Mouse (Mus musculus): ENCODE data around the gene Trmt2a. TPM values are rescaled to one million over a fixed set of nuclear protein-coding genes. Genes with fewer than 3 reads are reported as not detected.
"Not testable (repeated sequence)": the region's sequence is repeated elsewhere in the genome, so short reads cannot be mapped to it uniquely, and the experiment has no call there.

Gene Trmt2a
- polyA plus RNA-seq, 1 experiment from 2014 or later, result 111 TPM

GRCm38 (mm10) chr16:18252736-18253135 lies 4.3 kb downstream of the Trmt2a start:
- H3K4me1 ChIP-seq, result peaks cover 24% of the 10 kb centered on the region
- H3K9ac ChIP-seq, result no peak overlapping the region
- WGBS, result 78% methylated on average over 6 of the region's 6 CpGs
- H3K9me3 ChIP-seq, result no peaks in the 10 kb centered on the region
- no peaks in the 10 kb centered on the region for H3K27me3 ChIP-seq
- H3K27ac ChIP-seq, result no peak overlapping the region
- no peak overlapping the region for H3K4me2 ChIP-seq (replicated peaks)
- peaks cover 69% of the 10 kb centered on the region for H3K36me3 ChIP-seq
- no peak overlapping the region for H3K4me3 ChIP-seq
- ATAC-seq (ENCODE audit: low FRiP score, low read depth), result no peak

- Histone ChIP-seq H3K27me3 (no peaks in the 10 kb centered on the region), H3K27ac (no peak overlapping the region), H3K36me3 (peaks cover 80% of the 10 kb centered on the region), H3K4me1 (peaks cover 24% of the 10 kb centered on the region), H3K4me3 (no peak overlapping the region), H3K4me2 (replicated peaks) (no peak overlapping the region), H3K9me3 (no peaks in the 10 kb centered on the region), H3K9ac (no peak overlapping the region)
- 88% methylated on average over 1 of the region's 1 CpGs for WGBS
- ATAC-seq (ENCODE audit: low FRiP score, low read depth), result no peak
Observed at GRCm38 (mm10) chr16:18253866-18254265, 5.4 kb downstream of the Trmt2a start.

- Histone ChIP-seq H3K9ac (no peak within 1 kb of the TSS), H3K27ac (no peak within 1 kb of the TSS), H3K9me3 (no peaks in the 10 kb centered on the region), H3K36me3 (peaks cover 94% of the 10 kb centered on the region), H3K4me3 (no peak within 1 kb of the TSS), H3K4me2 (replicated peaks) (no peak within 1 kb of the TSS), H3K27me3 (no peaks in the 10 kb centered on the region), H3K4me1 (no peaks in the 10 kb centered on the region)
- 90% methylated on average over 2 of the region's 2 CpGs for WGBS
- no peak for ATAC-seq (ENCODE audit: low FRiP score, low read depth)
Observed at GRCm38 (mm10) chr16:18258221-18258620, 9.7 kb downstream of the Trmt2a start, which contains the start of gene Gm49776. Gene Gm49776 (minus strand): TSS chr16:18258321.

GRCm38 (mm10) chr16:18265024-18265423 lies 16.5 kb downstream of the Trmt2a start:
- Histone ChIP-seq H3K36me3 (peaks cover 89% of the 10 kb centered on the region), H3K27ac (no peak overlapping the region)

GRCm38 (mm10) chr16:18268182-18268581 lies 19.7 kb downstream of the Trmt2a start:
- H3K27ac ChIP-seq, result no peak overlapping the region
- H3K36me3 ChIP-seq, result peaks cover 93% of the 10 kb centered on the region
- no peak overlapping the region for H3K4me3 ChIP-seq
- no peaks in the 10 kb centered on the region for H3K27me3 ChIP-seq
- ATAC-seq (ENCODE audit: low FRiP score, low read depth), result no peak
- H3K4me2 ChIP-seq (replicated peaks), result no peak overlapping the region
- H3K4me1 ChIP-seq, result no peaks in the 10 kb centered on the region
- H3K9ac ChIP-seq, result no peak overlapping the region
- 94% methylated on average over 5 of the region's 5 CpGs for WGBS
- no peaks in the 10 kb centered on the region for H3K9me3 ChIP-seq

More at GRCm38 (mm10) chr16:18265024-18265423, 16.5 kb downstream of the Trmt2a start:
- Histone ChIP-seq H3K27me3 (no peaks in the 10 kb centered on the region), H3K4me3 (no peak overlapping the region), H3K9ac (no peak overlapping the region), H3K4me2 (replicated peaks) (no peak overlapping the region), H3K4me1 (no peaks in the 10 kb centered on the region), H3K9me3 (no peaks in the 10 kb centered on the region)
- no peak for ATAC-seq (ENCODE audit: low FRiP score, low read depth)
- WGBS, result 83% methylated on average over 2 of the region's 2 CpGs

- no peaks in the 10 kb centered on the region for H3K27me3 ChIP-seq
- no peak overlapping the region for H3K9ac ChIP-seq
- no peak overlapping the region for H3K4me2 ChIP-seq (replicated peaks)
- no peaks in the 10 kb centered on the region for H3K9me3 ChIP-seq
- no peaks in the 10 kb centered on the region for H3K4me1 ChIP-seq
- no peak overlapping the region for H3K4me3 ChIP-seq
- H3K27ac ChIP-seq, result no peak overlapping the region
- 80% methylated on average over 2 of the region's 2 CpGs for WGBS
- H3K36me3 ChIP-seq, result peaks cover 93% of the 10 kb centered on the region
- ATAC-seq (ENCODE audit: low FRiP score, low read depth), result no peak
Observed at GRCm38 (mm10) chr16:18275166-18275565, 26.7 kb downstream of the Trmt2a start.

GRCm38 (mm10) chr16:18288166-18288565 lies 39.7 kb downstream of the Trmt2a start:
- no peaks in the 10 kb centered on the region for H3K27me3 ChIP-seq
- peak overlapping the region; percentile 89; the same call in 1 of the 2 replicates for H3K27ac ChIP-seq
- H3K4me2 ChIP-seq (replicated peaks), result peak overlapping the region; percentile 96
- peaks cover 24% of the 10 kb centered on the region for H3K36me3 ChIP-seq
- 3% methylated on average over 4 of the region's 4 CpGs for WGBS
- ATAC-seq (ENCODE audit: low FRiP score, low read depth), result no peak
- H3K9ac ChIP-seq, result peak overlapping the region; percentile 99
- peak overlapping the region; percentile 96 for H3K4me3 ChIP-seq
- H3K9me3 ChIP-seq, result no peaks in the 10 kb centered on the region
- H3K4me1 ChIP-seq, result peaks cover 29% of the 10 kb centered on the region

GRCm38 (mm10) chr16:18288581-18289061 lies 40.1 kb downstream of the Trmt2a start:
- peak; percentile 87 for ATAC-seq (ENCODE audit: low FRiP score, low read depth)
- WGBS, result 0% methylated on average over 21 of the region's 31 CpGs

GRCm38 (mm10) chr16:18289067-18289588 lies 40.6 kb downstream of the Trmt2a start, which contains the start of gene Dgcr8:
Gene Dgcr8 (minus strand): TSS chr16:18289246.
- Histone ChIP-seq H3K36me3 (peaks cover 15% of the 10 kb centered on the region), H3K27me3 (no peaks in the 10 kb centered on the region), H3K4me2 (replicated peaks) (peak within 1 kb of the TSS; percentile 96), H3K4me3 (peak within 1 kb of the TSS; percentile 96), H3K9me3 (no peaks in the 10 kb centered on the region), H3K9ac (peak within 1 kb of the TSS; percentile 99), H3K4me1 (peaks cover 29% of the 10 kb centered on the region), H3K27ac (peak within 1 kb of the TSS; percentile 89)
- WGBS, result under 1% methylated on average over 55 of the region's 71 CpGs
- peak; percentile 99 for ATAC-seq (ENCODE audit: low FRiP score, low read depth)

More at GRCm38 (mm10) chr16:18288581-18289061, 40.1 kb downstream of the Trmt2a start:
- peak overlapping the region; percentile 99 for H3K9ac ChIP-seq
- H3K4me1 ChIP-seq, result peaks cover 29% of the 10 kb centered on the region
- H3K27ac ChIP-seq, result peak overlapping the region; percentile 89
- H3K36me3 ChIP-seq, result peaks cover 20% of the 10 kb centered on the region
- no peaks in the 10 kb centered on the region for H3K9me3 ChIP-seq
- H3K27me3 ChIP-seq, result no peaks in the 10 kb centered on the region
- H3K4me2 ChIP-seq (replicated peaks), result peak overlapping the region; percentile 96
- H3K4me3 ChIP-seq, result peak overlapping the region; percentile 96

- Histone ChIP-seq H3K36me3 (peaks cover 10% of the 10 kb centered on the region), H3K9ac (peak overlapping the region; percentile 51), H3K4me3 (peak overlapping the region; percentile 96), H3K27ac (peak overlapping the region; percentile 67; the same call in 1 of the 2 replicates), H3K4me1 (peaks cover 29% of the 10 kb centered on the region), H3K4me2 (replicated peaks) (peak overlapping the region; percentile 96)
- WGBS, result 1% methylated on average over 10 of the region's 10 CpGs
- not testable (repeated sequence) for H3K27me3 ChIP-seq, H3K9me3 ChIP-seq
- 0 out of 2 replicates have a peak, but pooled peaks have one; percentile 1 for ATAC-seq (ENCODE audit: low FRiP score, low read depth)
Observed at GRCm38 (mm10) chr16:18289614-18290013, 41.1 kb downstream of the Trmt2a start.

Measured in limb, embryonic 13.5 days (tissue).